8 mouse cellular contexts compared by ENCODE assay signal in the genomic region with DNA sequence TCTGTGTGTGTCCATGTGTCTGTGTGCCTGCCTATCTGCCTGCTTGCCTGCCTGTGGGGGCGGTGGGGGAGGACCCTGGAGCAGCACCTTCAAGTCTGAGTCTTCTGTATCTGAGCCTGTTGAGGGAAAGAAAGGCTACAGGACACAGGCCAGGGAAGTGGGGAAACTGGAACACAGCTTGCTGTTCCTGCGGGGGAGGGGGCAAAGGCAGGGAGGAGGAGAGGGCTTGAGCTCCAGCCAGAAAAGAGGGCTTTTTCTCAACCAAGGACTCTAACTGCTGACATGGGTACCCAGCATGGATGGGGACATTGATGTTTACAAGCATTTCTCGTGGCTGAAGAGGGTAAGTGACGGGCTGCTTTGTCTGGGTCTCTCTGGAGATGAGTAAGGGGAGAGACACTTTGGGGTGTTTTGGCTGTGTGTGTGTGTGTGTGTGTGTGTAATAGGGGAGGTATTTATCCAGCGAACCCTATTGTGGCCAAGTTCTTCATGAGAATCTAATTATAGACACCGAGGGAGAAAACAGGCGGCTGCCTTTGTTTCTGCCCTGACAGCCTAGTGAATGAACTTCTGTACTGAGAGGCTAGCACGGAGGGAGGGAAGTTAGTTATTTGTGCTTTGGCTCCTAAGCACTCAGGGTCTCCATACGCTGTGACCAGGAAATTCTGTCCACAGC. TPM values are rescaled to one million over a fixed set of nuclear protein-coding genes. Genes with fewer than 3 reads are reported as not detected.
DNase-seq lines count a peak whose midpoint lies in the region.

No protein-coding gene starts in this region.

- DNase-seq in right cerebral cortex, adult 2 months (ENCODE audit: low spot score in 2 of 2): peak; percentile 20 to 40
- DNase-seq in right cerebral cortex, postnatal 25 days: no peak
- DNase-seq in frontal cortex, postnatal 10 days (ENCODE audit: low spot score in 2 of 2): peak; percentile 31 to 33
- peak; percentile 52 for DNase-seq in heart, postnatal 4 days
- peak; percentile 34 for DNase-seq in left cerebral cortex, adult 11 months (ENCODE audit: low spot score)
- DNase-seq in lung, postnatal 10 days: peak; percentile 82
- DNase-seq in right cerebral cortex, postnatal 36 days (ENCODE audit: low spot score in 2 of 2): peak; percentile 10 to 34
- no peak for DNase-seq in T-cell, adult 2 months (ENCODE audit: low spot score)

RNA-seq across cellular contexts. Expression of a gene that starts 40.8 kb away (rescaled TPM):
- total RNA-seq in heart, postnatal 4 days (2021): not detected

Comparison
In these comparisons a context has a peak if more than half of its experiments do, and no peak if none do; other contexts are left out.
1. DNase-seq: peak in right cerebral cortex, adult 2 months (2 of 2), frontal cortex, postnatal 10 days (2 of 2), heart, postnatal 4 days (single experiment), left cerebral cortex, adult 11 months (single experiment), lung, postnatal 10 days (single experiment) and right cerebral cortex, postnatal 36 days (2 of 2); none in right cerebral cortex, postnatal 25 days (single experiment) and T-cell, adult 2 months (single experiment).